Mouse (Mus musculus) hindbrain, embryonic 14.5 days (tissue): ENCODE measurements around the gene Cfc1. TPM values are rescaled to one million over a fixed set of nuclear protein-coding genes. Genes with fewer than 3 reads are reported as not detected.

ENCODE experiments used
- ATAC-seq: fragments of 200-750 bp; cut with Nextera tagmentation; 2 replicates; pipeline ENCODE4 v1.8.0; 2017; ENCODE audit warnings: moderate number of reproducible peaks, mild to moderate bottlenecking, moderate TSS enrichment, moderate library complexity; ENCODE audit not compliant: low FRiP score
- DNase-seq: peaks from one replicate; pipeline ENCODE4 v3.0.0-alpha.2; 2015; ENCODE audit warnings: low spot score
- H3K27ac ChIP-seq: fragments of 300-500 bp; sonication (generic); 2 replicates; pipeline ENCODE4 v1.5.1; 2014; ENCODE audit warnings: mild to moderate bottlenecking, moderate library complexity
- H3K27me3 ChIP-seq: fragments of 300-500 bp; sonication (generic); 2 replicates; pipeline ENCODE4 v1.6.1; 2014; ENCODE audit warnings: mild to moderate bottlenecking, low read length, mixed read lengths; ENCODE audit not compliant: control insufficient read depth, insufficient read depth
- H3K36me3 ChIP-seq: fragments of 300-500 bp; sonication (generic); replicated peaks from 2 replicates; pipeline ENCODE4 v1.6.1; 2014; ENCODE audit not compliant: control insufficient read depth, insufficient read depth
- H3K4me1 ChIP-seq: fragments of 300-500 bp; sonication (generic); replicated peaks from 2 replicates; pipeline ENCODE4 v1.6.1; 2014; ENCODE audit warnings: antibody characterized with exemption, low read length, mixed read lengths; ENCODE audit not compliant: control insufficient read depth, insufficient read depth
- H3K4me2 ChIP-seq: fragments of 300-500 bp; sonication (generic); replicated peaks from 2 replicates; pipeline ENCODE4 v1.6.1; 2014; ENCODE audit warnings: mild to moderate bottlenecking, moderate library complexity
- H3K4me3 ChIP-seq: fragments of 300-500 bp; sonication (generic); replicated peaks from 2 replicates; pipeline ENCODE4 v1.5.1; 2014; ENCODE audit warnings: mild to moderate bottlenecking, low read length
- H3K9ac ChIP-seq: fragments of 300-500 bp; sonication (generic); 2 replicates; pipeline ENCODE4 v1.6.1; 2014
- H3K9me3 ChIP-seq: fragments of 300-500 bp; sonication (generic); 2 replicates; pipeline ENCODE4 v1.6.1; 2016; ENCODE audit warnings: low read length; ENCODE audit not compliant: control insufficient read depth
- whole genome bisulfite sequencing: fragments of 180-500 bp; shearing (Covaris S2); extraction: QIAGEN DNeasy Blood & Tissue Kit; methylation state at CpG from one replicate; pipeline ENCODE4 v1.1.7; 2014; 5-methylcytosine and 5-hydroxymethylcytosine counted together
- polyA plus RNA-seq: library from polyadenylated mRNA; unstranded; fragments of >200 nt; fragmentation: Nextera tagmentation; extraction: Ambion mirVana; gene quantifications from 2 replicates; pipeline ENCODE4 v1.2.1, GENCODE M21; 2014

Cfc1 gene
- polyA plus RNA-seq, 1 experiment from 2014 or later = 0.19 TPM

GRCm38 (mm10) chr1:34571431-34571830 lies 36.0 kb downstream of the Cfc1 start:
- no peaks in the 10 kb centered on the region for H3K36me3 ChIP-seq
- H3K27ac ChIP-seq = no peak overlapping the region
- H3K9me3 ChIP-seq = no peaks in the 10 kb centered on the region
- ATAC-seq = no peak
- no peaks in the 10 kb centered on the region for H3K27me3 ChIP-seq
- H3K4me2 ChIP-seq = no peak overlapping the region
- H3K4me1 ChIP-seq = no peaks in the 10 kb centered on the region
- H3K9ac ChIP-seq = no peak overlapping the region
- DNase-seq = no peak
- no peak overlapping the region for H3K4me3 ChIP-seq
- 68% methylated on average over 6 of the region's 6 CpGs for WGBS

GRCm38 (mm10) chr1:34573221-34573620 lies 37.8 kb downstream of the Cfc1 start:
- Histone ChIP-seq H3K4me3 (no peak overlapping the region), H3K9ac (no peak overlapping the region), H3K4me1 (no peaks in the 10 kb centered on the region), H3K4me2 (no peak overlapping the region), H3K27me3 (peaks cover 3% of the 10 kb centered on the region; the same call in 1 of the 2 replicates), H3K36me3 (no peaks in the 10 kb centered on the region), H3K9me3 (no peaks in the 10 kb centered on the region), H3K27ac (no peak overlapping the region)
- 88% methylated on average over 6 of the region's 6 CpGs for WGBS
- DNase-seq = no peak
- ATAC-seq = no peak

GRCm38 (mm10) chr1:34578851-34579781 lies 43.7 kb downstream of the Cfc1 start, which contains the start of gene Amer3:
TSS of gene Amer3 (plus strand) at chr1:34579657.
- Histone ChIP-seq H3K4me1 (peaks cover 32% of the 10 kb centered on the region), H3K27ac (peak within 1 kb of the TSS; percentile 91), H3K4me3 (peak within 1 kb of the TSS; percentile 53), H3K36me3 (no peaks in the 10 kb centered on the region), H3K4me2 (peak within 1 kb of the TSS; percentile 77), H3K9ac (peak within 1 kb of the TSS; percentile 79), H3K9me3 (no peaks in the 10 kb centered on the region), H3K27me3 (peaks cover 7% of the 10 kb centered on the region)
- WGBS = under 1% methylated on average over 52 of the region's 53 CpGs
- DNase-seq = peak; percentile 86
- peak; percentile 92 for ATAC-seq

GRCm38 (mm10) chr1:34579782-34580356 lies 44.4 kb downstream of the Cfc1 start:
- Histone ChIP-seq H3K27me3 (peaks cover 7% of the 10 kb centered on the region), H3K9ac (peak overlapping the region; percentile 79), H3K27ac (peak overlapping the region; percentile 91), H3K4me1 (peaks cover 32% of the 10 kb centered on the region), H3K4me2 (peak overlapping the region; percentile 77), H3K36me3 (no peaks in the 10 kb centered on the region), H3K4me3 (peak overlapping the region; percentile 53), H3K9me3 (no peaks in the 10 kb centered on the region)
- DNase-seq = peak; percentile 36
- 1% methylated on average over 18 of the region's 18 CpGs for WGBS
- peak; percentile 66 for ATAC-seq

- 76% methylated on average over 6 of the region's 6 CpGs for WGBS
- peak overlapping the region; percentile 23; the same call in 1 of the 2 replicates for H3K4me2 ChIP-seq
- H3K36me3 ChIP-seq = peaks cover 12% of the 10 kb centered on the region
- no peak overlapping the region for H3K4me3 ChIP-seq
- H3K9ac ChIP-seq = no peak overlapping the region
- peaks cover 6% of the 10 kb centered on the region; the same call in 1 of the 2 replicates for H3K27me3 ChIP-seq
- no peak overlapping the region for H3K27ac ChIP-seq
- no peak for DNase-seq
- H3K9me3 ChIP-seq = no peaks in the 10 kb centered on the region
- no peak for ATAC-seq
- H3K4me1 ChIP-seq = peaks cover 32% of the 10 kb centered on the region
These were observed 46.8 kb downstream of the Cfc1 start for GRCm38 (mm10) chr1:34582218-34582617.

GRCm38 (mm10) chr1:34583821-34584263 lies 48.4 kb downstream of the Cfc1 start:
- Histone ChIP-seq H3K36me3 (peaks cover 28% of the 10 kb centered on the region), H3K27me3 (peaks cover 6% of the 10 kb centered on the region; the same call in 1 of the 2 replicates), H3K27ac (no peak overlapping the region), H3K4me2 (no peak overlapping the region), H3K9ac (no peak overlapping the region), H3K4me3 (no peak overlapping the region), H3K9me3 (no peaks in the 10 kb centered on the region), H3K4me1 (peaks cover 32% of the 10 kb centered on the region)
- 8% methylated on average over 4 of the region's 4 CpGs for WGBS
- DNase-seq = peak; percentile 79
- peak; percentile 83 for ATAC-seq

GRCm38 (mm10) chr1:34584736-34585135 lies 49.3 kb downstream of the Cfc1 start:
- Histone ChIP-seq H3K36me3 (peaks cover 37% of the 10 kb centered on the region), H3K27me3 (peaks cover 6% of the 10 kb centered on the region; the same call in 1 of the 2 replicates), H3K4me3 (no peak overlapping the region), H3K4me2 (no peak overlapping the region), H3K27ac (no peak overlapping the region), H3K9ac (no peak overlapping the region), H3K4me1 (peaks cover 32% of the 10 kb centered on the region), H3K9me3 (no peaks in the 10 kb centered on the region)
- DNase-seq = no peak
- no peak for ATAC-seq
- WGBS = 78% methylated on average over 4 of the region's 4 CpGs

GRCm38 (mm10) chr1:34587298-34588096 lies 52.0 kb downstream of the Cfc1 start:
- H3K4me3 ChIP-seq = no peak overlapping the region
- H3K36me3 ChIP-seq = peaks cover 58% of the 10 kb centered on the region
- H3K9ac ChIP-seq = no peak overlapping the region
- no peak overlapping the region for H3K27ac ChIP-seq
- peaks cover 3% of the 10 kb centered on the region; the same call in 1 of the 2 replicates for H3K27me3 ChIP-seq
- no peak overlapping the region for H3K4me2 ChIP-seq
- no peaks in the 10 kb centered on the region for H3K9me3 ChIP-seq
- DNase-seq = no peak
- ATAC-seq = no peak
- 86% methylated on average over 22 of the region's 22 CpGs for WGBS
- H3K4me1 ChIP-seq = peaks cover 10% of the 10 kb centered on the region
